Mouse (Mus musculus): ENCODE data around the gene Ccdc141. TPM values are rescaled to one million over a fixed set of nuclear protein-coding genes. Genes with fewer than 3 reads are reported as not detected.

Gene Ccdc141
- polyA plus RNA-seq, 1 experiment from 2014 or later: 8.5 TPM

DNA sequence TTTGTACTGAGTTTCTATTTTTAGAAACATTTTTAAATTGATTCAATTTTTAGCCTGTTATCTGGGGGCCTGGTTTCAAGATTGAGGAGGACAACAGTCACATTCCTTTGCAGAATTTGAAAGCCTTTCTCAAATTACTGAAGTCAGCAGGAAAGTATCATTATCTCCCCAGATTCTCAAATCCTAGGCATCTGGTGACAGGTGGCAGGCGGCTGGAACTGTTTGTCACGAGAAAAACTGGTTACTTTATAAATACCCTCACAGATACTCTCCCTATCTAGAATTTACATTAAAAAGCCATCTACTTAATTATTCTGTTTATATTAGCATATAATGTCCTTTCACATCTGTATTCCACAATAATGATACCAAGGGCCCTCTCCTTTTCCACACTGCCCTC is 56.1 kb downstream of the Ccdc141 start:
- no peak overlapping the region for H3K4me2 ChIP-seq
- no peaks in the 10 kb centered on the region for H3K9me3 ChIP-seq
- H3K27ac ChIP-seq: no peak overlapping the region
- H3K4me3 ChIP-seq (replicated peaks): no peak overlapping the region
- ATAC-seq (ENCODE audit: insufficient read depth, low FRiP score, low read depth): no peak
- no peaks in the 10 kb centered on the region for H3K27me3 ChIP-seq (replicated peaks)
- no peak overlapping the region for H3K9ac ChIP-seq
- H3K36me3 ChIP-seq: no peaks in the 10 kb centered on the region
- 50% methylated on average over 2 of the region's 2 CpGs for WGBS
- H3K4me1 ChIP-seq: no peaks in the 10 kb centered on the region

- no peak for ATAC-seq (ENCODE audit: insufficient read depth, low FRiP score, low read depth)
- H3K4me2 ChIP-seq: no peak overlapping the region
- H3K4me3 ChIP-seq (replicated peaks): no peak overlapping the region
- no peaks in the 10 kb centered on the region for H3K4me1 ChIP-seq
- H3K27ac ChIP-seq: no peak overlapping the region
- H3K9me3 ChIP-seq: no peaks in the 10 kb centered on the region
- 75% methylated on average over 8 of the region's 8 CpGs for WGBS
- no peaks in the 10 kb centered on the region for H3K27me3 ChIP-seq (replicated peaks)
- no peak overlapping the region for H3K9ac ChIP-seq
- no peaks in the 10 kb centered on the region for H3K36me3 ChIP-seq
Observed at GRCm38 (mm10) chr2:77113867-77114266, 56.6 kb downstream of the Ccdc141 start.

GRCm38 (mm10) chr2:77113026-77113425 is 57.4 kb downstream of the Ccdc141 start:
- WGBS: 86% methylated on average over 5 of the region's 5 CpGs

GRCm38 (mm10) chr2:77111095-77111494 is 59.3 kb downstream of the Ccdc141 start:
- Histone ChIP-seq H3K4me2 (no peak overlapping the region), H3K36me3 (no peaks in the 10 kb centered on the region), H3K9me3 (no peaks in the 10 kb centered on the region), H3K4me3 (replicated peaks) (no peak overlapping the region), H3K9ac (no peak overlapping the region), H3K4me1 (no peaks in the 10 kb centered on the region), H3K27me3 (replicated peaks) (no peaks in the 10 kb centered on the region), H3K27ac (no peak overlapping the region)
- WGBS: 93% methylated on average over 2 of the region's 2 CpGs
- ATAC-seq (ENCODE audit: insufficient read depth, low FRiP score, low read depth): no peak

More at GRCm38 (mm10) chr2:77113026-77113425, 57.4 kb downstream of the Ccdc141 start:
- no peaks in the 10 kb centered on the region for H3K36me3 ChIP-seq
- no peak overlapping the region for H3K27ac ChIP-seq
- H3K9ac ChIP-seq: no peak overlapping the region
- no peak overlapping the region for H3K4me3 ChIP-seq (replicated peaks)
- H3K4me2 ChIP-seq: no peak overlapping the region
- H3K9me3 ChIP-seq: no peaks in the 10 kb centered on the region
- H3K27me3 ChIP-seq (replicated peaks): no peaks in the 10 kb centered on the region
- H3K4me1 ChIP-seq: no peaks in the 10 kb centered on the region
- ATAC-seq (ENCODE audit: insufficient read depth, low FRiP score, low read depth): no peak

DNA sequence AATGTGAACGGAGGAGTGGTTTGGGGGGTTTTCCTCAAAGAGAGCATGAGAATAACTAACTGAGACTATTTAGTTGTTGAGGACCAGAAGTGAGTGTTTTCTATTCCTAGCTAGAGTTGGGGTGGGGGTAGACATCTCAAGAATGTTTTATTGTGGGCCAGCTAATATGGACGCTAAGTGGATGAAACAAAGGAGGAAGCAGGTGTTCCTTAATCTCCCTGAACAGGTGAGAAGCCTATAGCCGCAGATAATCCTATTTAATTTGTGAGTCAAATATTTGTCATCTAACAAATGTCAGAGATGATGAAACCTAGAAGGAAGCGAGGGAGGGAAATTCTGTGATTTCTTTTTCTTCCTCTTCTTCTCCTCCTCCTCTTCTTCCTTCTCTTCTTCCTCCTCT is 60.1 kb downstream of the Ccdc141 start:
- 66% methylated on average over 4 of the region's 4 CpGs for WGBS
- H3K4me3 ChIP-seq (replicated peaks): no peak overlapping the region
- ATAC-seq (ENCODE audit: insufficient read depth, low FRiP score, low read depth): no peak
- H3K27me3 ChIP-seq (replicated peaks): no peaks in the 10 kb centered on the region
- H3K4me1 ChIP-seq: no peaks in the 10 kb centered on the region
- no peaks in the 10 kb centered on the region for H3K36me3 ChIP-seq
- no peak overlapping the region for H3K27ac ChIP-seq
- H3K9ac ChIP-seq: no peak overlapping the region
- H3K9me3 ChIP-seq: no peaks in the 10 kb centered on the region
- H3K4me2 ChIP-seq: no peak overlapping the region

- Histone ChIP-seq H3K9me3 (no peaks in the 10 kb centered on the region), H3K4me1 (no peaks in the 10 kb centered on the region), H3K27me3 (replicated peaks) (no peaks in the 10 kb centered on the region), H3K4me2 (no peak overlapping the region), H3K27ac (no peak overlapping the region), H3K36me3 (no peaks in the 10 kb centered on the region), H3K4me3 (replicated peaks) (no peak overlapping the region), H3K9ac (no peak overlapping the region)
- no peak for ATAC-seq (ENCODE audit: insufficient read depth, low FRiP score, low read depth)
- 84% methylated on average over 8 of the region's 8 CpGs for WGBS
Observed at GRCm38 (mm10) chr2:77109506-77110123, 60.8 kb downstream of the Ccdc141 start.

DNA sequence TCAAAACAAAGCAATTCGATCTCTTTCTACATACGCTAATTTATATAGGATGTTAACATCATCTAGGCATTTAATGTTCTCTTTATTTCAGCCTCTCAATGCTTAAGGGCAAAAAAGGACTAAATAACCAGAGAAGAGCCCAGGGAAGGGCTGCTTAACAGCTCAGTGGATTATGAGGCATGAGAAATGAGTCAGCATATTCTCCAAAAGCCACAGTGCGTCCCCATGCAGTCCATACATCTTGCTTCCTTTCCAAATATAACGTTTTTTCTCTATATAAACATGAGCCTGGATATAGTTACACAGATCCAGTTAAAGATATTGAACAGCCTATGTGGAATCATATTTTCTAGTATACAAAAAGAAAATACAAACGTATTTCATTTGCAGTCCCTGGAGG is 61.9 kb downstream of the Ccdc141 start:
- no peaks in the 10 kb centered on the region for H3K9me3 ChIP-seq
- no peak overlapping the region for H3K27ac ChIP-seq
- no peak overlapping the region for H3K4me2 ChIP-seq
- ATAC-seq (ENCODE audit: insufficient read depth, low FRiP score, low read depth): no peak
- 63% methylated on average over 5 of the region's 5 CpGs for WGBS
- no peak overlapping the region for H3K9ac ChIP-seq
- H3K36me3 ChIP-seq: no peaks in the 10 kb centered on the region
- H3K27me3 ChIP-seq (replicated peaks): no peaks in the 10 kb centered on the region
- no peak overlapping the region for H3K4me3 ChIP-seq (replicated peaks)
- no peaks in the 10 kb centered on the region for H3K4me1 ChIP-seq

DNA sequence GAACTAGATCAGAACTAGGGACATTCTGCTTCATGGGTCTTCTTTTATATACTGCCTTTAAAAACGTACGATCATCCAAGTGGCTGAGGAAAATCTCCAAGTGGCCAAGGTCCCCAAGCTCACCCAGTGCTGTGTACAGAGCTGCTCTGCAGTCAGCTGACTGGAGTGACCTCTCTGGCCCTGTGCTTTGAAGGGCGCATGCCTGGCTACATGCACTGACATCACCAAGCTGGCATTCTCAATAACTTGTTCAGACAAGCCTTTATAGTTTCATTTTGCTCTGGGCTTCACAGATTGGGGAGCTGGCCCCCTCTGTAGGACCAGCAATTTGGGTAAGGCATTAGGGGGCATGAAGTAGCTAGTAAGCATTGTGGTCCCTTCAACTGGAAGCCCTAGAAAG is 64.3 kb downstream of the Ccdc141 start:
- no peaks in the 10 kb centered on the region for H3K4me1 ChIP-seq

DNA sequence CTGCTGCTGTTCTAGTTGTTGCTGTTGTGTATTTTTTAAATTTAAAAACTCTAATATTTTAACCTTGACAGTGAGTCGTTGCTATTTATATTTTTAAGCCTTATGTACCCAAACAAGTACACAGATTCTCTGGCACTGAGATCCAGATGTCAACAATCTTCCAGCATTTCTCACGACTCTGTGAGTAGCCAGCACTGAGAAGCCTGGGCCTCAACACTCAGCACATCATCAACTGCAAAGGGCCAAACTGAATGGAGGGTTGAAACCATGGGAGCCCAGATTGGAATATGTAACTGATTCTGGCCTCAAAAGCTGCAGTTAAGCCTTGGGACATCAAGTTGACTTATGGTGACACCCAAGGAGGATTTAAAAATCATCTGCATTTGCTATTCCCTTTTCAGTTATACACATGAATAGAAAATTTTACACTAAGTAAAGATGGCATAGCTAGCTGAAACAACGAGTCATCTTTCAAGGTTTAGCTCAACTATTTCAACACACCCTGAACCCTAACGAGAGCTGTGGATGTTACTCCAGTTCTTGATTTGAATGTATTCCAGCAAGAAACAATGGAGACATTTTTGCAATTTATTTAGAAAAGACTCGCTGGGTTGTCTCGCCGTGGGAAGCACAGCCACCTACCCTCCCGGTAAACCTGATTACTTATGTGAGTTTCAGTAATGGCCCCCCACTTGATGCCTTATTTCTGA is 65.3 kb downstream of the Ccdc141 start:
- H3K4me3 ChIP-seq (replicated peaks): no peak overlapping the region
- H3K27me3 ChIP-seq (replicated peaks): no peaks in the 10 kb centered on the region
- no peak overlapping the region for H3K27ac ChIP-seq
- no peaks in the 10 kb centered on the region for H3K9me3 ChIP-seq
- H3K9ac ChIP-seq: no peak overlapping the region
- no peak overlapping the region for H3K4me2 ChIP-seq
- WGBS: 79% methylated on average over 8 of the region's 8 CpGs
- H3K36me3 ChIP-seq: no peaks in the 10 kb centered on the region
- no peaks in the 10 kb centered on the region for H3K4me1 ChIP-seq
- ATAC-seq (ENCODE audit: insufficient read depth, low FRiP score, low read depth): no peak

More for the DNA sequence above, 64.3 kb downstream of the Ccdc141 start:
- no peak overlapping the region for H3K4me2 ChIP-seq
- no peak overlapping the region for H3K4me3 ChIP-seq (replicated peaks)
- no peak for ATAC-seq (ENCODE audit: insufficient read depth, low FRiP score, low read depth)
- H3K27ac ChIP-seq: no peak overlapping the region
- 91% methylated on average over 3 of the region's 3 CpGs for WGBS
- no peaks in the 10 kb centered on the region for H3K27me3 ChIP-seq (replicated peaks)
- no peaks in the 10 kb centered on the region for H3K36me3 ChIP-seq
- H3K9me3 ChIP-seq: no peaks in the 10 kb centered on the region
- H3K9ac ChIP-seq: no peak overlapping the region

DNA sequence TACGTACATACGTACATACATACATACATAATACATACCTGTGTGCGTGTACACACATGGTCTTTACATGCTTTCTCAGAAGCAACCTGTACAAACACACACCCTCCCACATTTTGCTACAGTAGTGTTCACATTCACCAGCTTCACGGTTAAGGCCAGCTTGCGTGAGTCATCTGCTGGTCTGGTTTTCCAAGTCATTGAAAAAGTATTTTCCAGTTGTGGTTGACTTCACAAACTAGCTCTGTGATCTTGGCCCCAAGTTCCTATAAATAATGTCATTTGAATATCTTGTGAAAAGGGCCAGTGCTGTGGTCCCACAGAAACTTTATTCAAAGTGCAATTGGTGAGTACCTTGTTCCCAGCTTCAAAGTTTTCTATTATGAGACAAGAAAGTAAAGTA is 67.9 kb downstream of the Ccdc141 start:
- ATAC-seq (ENCODE audit: insufficient read depth, low FRiP score, low read depth): no peak
- Histone ChIP-seq H3K27ac (no peak overlapping the region), H3K27me3 (replicated peaks) (no peaks in the 10 kb centered on the region), H3K4me3 (replicated peaks) (no peak overlapping the region), H3K4me2 (no peak overlapping the region), H3K9me3 (no peaks in the 10 kb centered on the region), H3K36me3 (no peaks in the 10 kb centered on the region), H3K4me1 (no peaks in the 10 kb centered on the region), H3K9ac (no peak overlapping the region)
- 84% methylated on average over 5 of the region's 5 CpGs for WGBS

- H3K4me2 ChIP-seq: no peak overlapping the region
- no peaks in the 10 kb centered on the region for H3K4me1 ChIP-seq
- H3K27me3 ChIP-seq (replicated peaks): no peaks in the 10 kb centered on the region
- no peak for ATAC-seq (ENCODE audit: insufficient read depth, low FRiP score, low read depth)
- no peak overlapping the region for H3K4me3 ChIP-seq (replicated peaks)
- H3K9ac ChIP-seq: no peak overlapping the region
- H3K9me3 ChIP-seq: no peaks in the 10 kb centered on the region
- no peak overlapping the region for H3K27ac ChIP-seq
- 94% methylated on average over 2 of the region's 2 CpGs for WGBS
- no peaks in the 10 kb centered on the region for H3K36me3 ChIP-seq
Observed at GRCm38 (mm10) chr2:77099814-77100213, 70.6 kb downstream of the Ccdc141 start.

DNA sequence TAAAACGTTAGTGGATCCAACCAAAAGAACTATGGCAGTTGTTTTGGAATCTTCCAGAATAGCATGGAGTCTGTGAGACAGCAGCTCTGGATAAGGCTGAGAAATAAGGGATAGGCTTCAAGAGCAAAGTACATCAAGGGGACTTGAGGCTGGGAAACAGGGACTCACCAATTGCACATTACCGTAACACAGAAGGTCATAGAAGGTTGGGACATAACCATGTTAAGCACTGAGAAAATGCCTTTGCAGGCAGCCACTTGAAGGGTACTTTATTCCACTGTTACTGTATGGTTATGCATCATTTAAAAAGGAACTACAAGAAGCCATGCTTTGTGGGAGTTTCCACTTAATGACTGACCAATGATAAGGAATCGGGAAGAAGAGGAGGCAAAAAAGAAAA is 71.7 kb downstream of the Ccdc141 start:
- Histone ChIP-seq H3K36me3 (no peaks in the 10 kb centered on the region), H3K4me3 (replicated peaks) (no peak overlapping the region), H3K27me3 (replicated peaks) (no peaks in the 10 kb centered on the region), H3K9me3 (no peaks in the 10 kb centered on the region), H3K27ac (no peak overlapping the region), H3K9ac (no peak overlapping the region), H3K4me1 (no peaks in the 10 kb centered on the region), H3K4me2 (no peak overlapping the region)
- WGBS: 82% methylated on average over 3 of the region's 3 CpGs
- no peak for ATAC-seq (ENCODE audit: insufficient read depth, low FRiP score, low read depth)
